Mouse (Mus musculus) T-helper 2 cell (primary cell): Measurements from ENCODE around the gene Cdcp1.

Source experiments
- in situ Hi-C: fragments of 300-600 bp; cut with MboI, MseI; formaldehyde crosslinking; loops from one replicate; pipeline ENCODE4 v1.15.1; 2025; ENCODE audit warnings: high pct_unique_total_duplicates

The Cdcp1 gene

DNA sequence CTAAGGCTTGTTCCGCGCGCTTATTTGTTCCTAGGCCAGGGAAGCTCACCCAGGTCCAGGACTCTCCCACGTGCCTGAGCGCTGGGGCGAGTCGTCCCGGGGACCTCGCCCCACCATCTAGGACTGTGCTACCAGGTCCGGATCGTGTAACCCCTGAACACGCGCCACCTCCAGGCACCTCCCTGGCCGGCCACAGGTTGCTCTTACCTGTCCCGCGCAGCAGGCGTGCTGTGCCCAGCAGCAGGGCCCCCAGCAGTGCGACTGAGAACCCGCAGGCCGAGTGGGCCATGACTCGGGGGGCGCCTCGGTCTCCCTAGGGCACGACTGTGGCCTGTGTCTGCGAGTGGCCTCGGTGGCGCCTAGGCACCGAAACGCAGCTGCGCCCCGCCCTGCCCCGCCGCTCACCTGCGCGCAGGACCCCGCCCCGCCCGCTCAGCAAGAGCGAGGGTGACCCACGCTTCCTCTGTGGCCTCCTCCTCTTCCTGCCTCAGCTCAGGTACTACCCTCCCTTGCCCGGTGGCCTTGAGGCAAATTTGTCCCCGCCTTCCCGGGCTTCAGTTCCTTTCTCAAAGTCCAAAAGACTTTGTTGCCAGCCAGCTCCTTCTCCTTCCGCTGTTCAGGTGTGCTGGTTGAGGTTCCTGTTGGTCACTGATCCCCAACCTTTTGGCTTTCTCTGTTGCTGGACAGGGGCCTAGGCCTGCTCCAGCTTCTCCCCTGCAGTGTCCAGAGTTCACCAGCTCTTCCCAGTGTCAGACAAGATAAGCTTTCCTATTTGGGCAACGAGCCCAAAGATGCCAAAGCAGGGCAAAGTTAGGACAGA lies at the start of gene Cdcp1:
Cdcp1 (minus strand) TSS at position 418 of the 820 bp plus-strand sequence.
- in situ Hi-C loops: no loop called here

DNA sequence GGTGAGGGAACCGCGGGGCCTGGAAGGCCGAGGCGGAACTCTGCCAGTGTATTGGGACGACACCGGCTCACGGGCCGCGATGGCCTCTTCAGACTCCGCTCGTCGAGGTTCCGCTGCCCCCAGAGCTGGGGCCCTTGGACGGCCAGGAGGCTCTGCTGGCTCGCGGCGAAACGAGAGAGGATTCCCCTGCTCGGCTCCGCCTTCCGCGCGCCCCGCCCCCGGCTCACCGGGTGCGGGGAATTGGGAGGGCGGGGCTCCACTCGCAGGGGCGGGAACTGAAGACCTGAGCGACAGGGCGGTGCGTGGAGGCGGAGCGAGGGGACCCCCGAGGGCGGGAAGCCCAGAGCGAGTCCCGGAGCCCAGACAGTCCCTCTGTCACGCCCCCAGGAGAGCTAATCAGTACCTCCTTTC lies 44.8 kb upstream of the Cdcp1 start, which contains the start of gene Tmem158:
Tmem158 (minus strand) TSS at position 154 of the 411 bp plus-strand sequence.
- in situ Hi-C loops: no loop called here

DNA sequence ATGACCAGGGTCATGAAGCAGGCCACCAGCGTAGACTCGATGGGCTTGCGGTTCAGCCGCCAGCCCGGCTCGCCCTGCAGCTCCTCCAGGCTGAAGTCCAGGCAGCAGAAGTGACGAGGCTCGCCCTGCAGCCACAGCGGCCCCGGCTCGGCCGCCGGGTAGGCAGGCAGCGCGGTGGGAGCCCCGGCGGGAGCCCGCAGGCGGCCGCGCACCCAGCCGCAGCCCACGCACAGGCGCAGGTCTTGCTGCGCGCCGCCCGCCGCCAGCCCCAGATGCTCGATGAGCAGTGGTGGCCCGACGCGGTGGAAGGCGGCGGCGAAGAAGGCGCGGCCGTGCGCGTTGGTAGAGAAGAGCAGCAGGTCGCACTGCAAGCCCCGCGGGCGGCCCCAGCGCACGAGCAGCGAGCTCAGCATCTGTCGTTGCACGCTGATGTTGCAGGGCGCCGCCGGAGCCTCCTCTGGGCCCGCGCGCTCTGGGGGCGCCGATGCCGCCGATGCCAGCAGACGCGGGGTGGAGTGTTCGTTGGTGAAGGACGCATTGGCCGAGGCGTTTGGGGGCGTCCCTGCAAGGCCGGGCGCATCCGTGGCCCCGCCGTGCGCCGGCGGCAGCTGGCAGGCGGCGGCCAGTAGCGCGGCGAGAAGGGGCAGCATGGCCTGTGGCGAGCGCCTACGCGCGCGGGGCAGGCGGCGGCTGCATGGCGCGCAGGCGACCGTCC lies 44.2 kb upstream of the Cdcp1 start:
- in situ Hi-C loops: loop anchor here (5.0 to 10.0 kb wide), 3 partner anchors 105 to 1115 kb away; partner anchors contain the start of gene Lars2

DNA sequence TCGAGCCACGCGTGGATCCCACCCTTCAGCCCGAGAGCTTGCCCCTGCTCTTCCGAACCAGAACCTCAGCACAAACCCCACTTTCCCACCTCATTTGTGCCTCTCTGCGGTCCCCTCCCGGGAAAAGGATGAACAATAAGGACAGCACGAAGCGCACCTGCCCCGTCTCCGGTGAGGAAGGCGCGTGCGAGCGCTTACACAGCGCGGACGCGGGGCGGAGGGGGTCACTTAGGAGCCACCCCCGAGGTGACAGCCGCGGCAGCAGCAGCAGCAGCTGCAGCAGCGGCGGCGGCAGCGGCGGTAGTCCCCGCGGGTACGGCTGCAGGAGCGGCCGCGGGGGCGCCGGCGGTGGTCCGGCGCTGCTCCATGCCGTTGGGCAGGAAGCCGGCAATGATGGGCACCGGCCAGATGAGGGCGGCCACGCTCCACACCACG lies 43.6 kb upstream of the Cdcp1 start:
- in situ Hi-C loops: loop anchor here (5.0 to 10.0 kb wide), 3 partner anchors 105 to 1115 kb away; partner anchors contain the start of gene Lars2

- in situ Hi-C loops: loop anchor here (5.0 to 10.0 kb wide), 3 partner anchors 106 to 1114 kb away; partner anchors contain the start of gene Lars2
Observed at GRCm38 (mm10) chr9:123258796-123259195, 43.0 kb upstream of the Cdcp1 start.

DNA sequence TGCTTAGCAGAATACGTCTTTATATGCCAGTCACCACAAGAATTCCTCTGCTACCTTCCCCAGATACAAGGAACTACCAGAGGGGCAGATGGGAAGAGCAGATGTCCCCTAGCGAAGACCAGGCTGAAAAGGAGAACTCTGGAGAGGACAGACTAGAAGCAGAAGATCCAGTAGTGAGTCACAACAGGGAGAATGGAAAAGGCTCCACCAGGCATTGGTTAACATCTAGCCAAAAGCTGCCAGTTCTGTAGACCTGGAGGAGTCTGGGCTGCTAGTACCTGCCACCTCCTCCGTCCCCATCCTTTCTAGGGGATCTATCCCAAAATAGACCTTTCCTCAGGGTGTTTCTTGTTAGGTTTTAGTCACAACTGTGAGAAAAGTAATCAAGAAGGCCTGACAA lies 39.9 kb upstream of the Cdcp1 start:
- in situ Hi-C loops: loop anchor here (5.0 to 10.0 kb wide), 3 partner anchors 109 to 1111 kb away; partner anchors contain the start of gene Lars2

GRCm38 (mm10) chr9:123247992-123248391 lies 32.2 kb upstream of the Cdcp1 start:
- in situ Hi-C loops: no loop called here

DNA sequence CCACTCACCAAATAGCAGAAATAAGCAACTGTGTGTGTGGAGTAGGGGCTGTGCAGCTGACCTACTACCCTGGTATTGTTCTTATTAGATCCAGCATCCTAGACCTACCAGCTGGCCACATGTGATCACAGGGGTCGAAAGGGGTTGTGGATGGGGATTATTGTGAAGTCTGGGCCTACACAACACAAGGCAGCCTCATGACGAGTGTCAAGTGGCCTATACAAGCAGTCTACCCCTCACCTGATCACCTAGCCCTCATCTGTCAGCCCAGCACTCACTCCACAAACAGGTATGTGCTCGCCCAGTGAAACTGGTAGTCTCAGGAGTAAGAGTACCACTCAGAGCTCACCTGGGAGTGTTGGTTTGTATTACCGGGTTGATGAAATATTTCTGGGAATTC lies 29.3 kb upstream of the Cdcp1 start:
- in situ Hi-C loops: no loop called here

DNA sequence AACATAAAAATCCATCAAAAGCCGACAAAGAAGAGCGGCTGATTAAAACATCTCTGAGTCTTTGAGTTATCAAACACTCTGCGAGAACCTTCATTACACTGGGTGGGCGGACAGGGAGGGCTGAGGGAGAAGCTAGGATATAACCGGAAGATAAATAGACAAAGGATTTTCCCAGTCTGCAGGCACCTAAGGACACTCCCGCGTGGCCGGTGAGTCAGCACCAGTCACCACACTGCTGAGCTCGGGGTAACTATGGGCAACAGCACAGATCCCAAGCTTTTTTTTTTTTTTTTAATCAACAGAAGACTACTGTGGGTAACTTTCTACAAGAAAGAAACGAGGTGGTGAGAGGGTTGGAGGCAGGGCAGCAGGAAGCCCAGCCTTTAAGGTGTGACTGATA lies 28.1 kb upstream of the Cdcp1 start:
- in situ Hi-C loops: no loop called here

- in situ Hi-C loops: no loop called here
Observed at GRCm38 (mm10) chr9:123241191-123241590, 25.4 kb upstream of the Cdcp1 start.

DNA sequence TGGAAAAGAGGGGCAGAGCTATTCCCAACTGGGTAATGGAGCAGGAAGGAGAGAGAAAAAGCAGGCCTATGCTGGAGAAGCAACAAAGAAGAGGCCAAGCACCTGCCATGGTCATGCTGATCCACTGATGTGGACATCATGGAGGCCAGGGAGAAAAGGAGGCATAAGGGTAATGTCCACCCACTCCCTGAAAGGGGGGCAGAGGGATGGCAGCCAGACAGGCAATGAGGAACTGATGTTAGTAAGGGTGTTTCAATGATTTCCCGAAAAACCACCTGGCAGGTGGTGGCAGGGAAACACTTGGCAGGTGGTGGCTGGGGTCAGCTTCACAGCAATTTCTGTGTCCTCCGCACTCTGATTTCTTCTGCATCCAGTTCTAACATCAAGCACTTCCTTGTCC lies 24.9 kb upstream of the Cdcp1 start:
- in situ Hi-C loops: no loop called here

GRCm38 (mm10) chr9:123240271-123240670 lies 24.4 kb upstream of the Cdcp1 start:
- in situ Hi-C loops: no loop called here

GRCm38 (mm10) chr9:123239651-123240050 lies 23.8 kb upstream of the Cdcp1 start:
- in situ Hi-C loops: no loop called here

GRCm38 (mm10) chr9:123238256-123239045 lies 22.6 kb upstream of the Cdcp1 start:
- in situ Hi-C loops: no loop called here

DNA sequence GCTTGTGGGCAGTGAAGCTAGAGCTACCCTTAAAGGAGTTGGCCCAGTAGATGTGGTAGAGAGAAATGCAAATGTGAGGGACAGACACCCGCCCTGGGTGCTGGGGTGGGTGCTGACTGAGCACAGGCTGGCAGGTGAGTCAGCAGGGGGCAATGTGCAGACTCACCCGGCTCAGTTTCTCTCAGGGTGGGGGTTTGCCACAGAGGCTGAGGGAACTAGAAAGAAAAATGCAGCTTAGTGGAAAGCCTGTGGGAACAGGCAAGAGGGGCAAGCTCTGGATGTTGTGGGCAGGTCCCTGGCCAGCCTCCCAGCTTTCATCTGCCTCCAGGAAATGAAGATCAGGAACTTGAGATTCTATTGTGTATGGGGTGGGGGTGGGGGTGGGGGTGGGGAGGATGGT lies 21.9 kb upstream of the Cdcp1 start:
- in situ Hi-C loops: no loop called here

DNA sequence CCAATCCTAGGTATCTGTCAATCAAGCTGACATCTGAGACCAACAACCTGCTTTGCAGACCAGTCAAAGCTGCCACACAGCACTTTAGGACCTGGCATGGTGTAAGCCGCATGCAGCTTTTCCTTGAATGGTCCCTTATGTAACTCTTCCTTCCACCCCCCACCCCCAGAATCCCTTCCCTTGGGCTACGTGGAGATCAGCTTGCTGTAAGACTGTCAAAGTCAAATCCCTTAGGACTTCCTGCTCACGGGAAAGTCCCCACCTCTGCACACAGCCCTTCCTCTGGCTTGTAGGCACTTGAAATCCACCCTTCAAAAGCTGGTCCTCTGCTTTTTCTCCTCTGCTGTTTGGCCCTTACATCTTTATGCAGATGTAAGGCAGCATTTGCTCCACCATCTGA lies 19.8 kb upstream of the Cdcp1 start:
- in situ Hi-C loops: no loop called here

GRCm38 (mm10) chr9:123229826-123230225 lies 14.0 kb upstream of the Cdcp1 start:
- in situ Hi-C loops: no loop called here

DNA sequence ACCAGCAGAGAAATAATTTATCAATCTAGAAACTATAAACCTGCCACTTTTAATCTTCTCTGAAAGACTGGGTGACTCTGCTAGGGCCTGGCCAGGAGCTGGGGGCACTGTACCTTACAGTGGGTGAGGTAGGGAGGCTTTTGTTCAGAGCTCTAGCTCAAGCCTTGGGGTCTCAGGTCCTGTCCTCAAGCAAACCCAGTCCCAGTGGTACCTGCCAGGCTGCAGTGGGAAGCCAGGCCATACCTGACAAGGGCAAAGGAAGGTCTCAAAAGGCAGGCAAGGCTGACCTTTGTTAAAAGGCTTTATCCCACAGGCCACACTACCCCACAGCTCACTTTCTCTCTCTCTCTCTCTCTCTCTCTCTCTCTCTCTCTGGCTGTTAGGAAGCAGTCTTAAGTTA lies 12.8 kb upstream of the Cdcp1 start:
- in situ Hi-C loops: no loop called here

GRCm38 (mm10) chr9:123227106-123227750 lies 11.4 kb upstream of the Cdcp1 start:
- in situ Hi-C loops: no loop called here

GRCm38 (mm10) chr9:123224863-123225431 lies 9.1 kb upstream of the Cdcp1 start:
- in situ Hi-C loops: no loop called here

DNA sequence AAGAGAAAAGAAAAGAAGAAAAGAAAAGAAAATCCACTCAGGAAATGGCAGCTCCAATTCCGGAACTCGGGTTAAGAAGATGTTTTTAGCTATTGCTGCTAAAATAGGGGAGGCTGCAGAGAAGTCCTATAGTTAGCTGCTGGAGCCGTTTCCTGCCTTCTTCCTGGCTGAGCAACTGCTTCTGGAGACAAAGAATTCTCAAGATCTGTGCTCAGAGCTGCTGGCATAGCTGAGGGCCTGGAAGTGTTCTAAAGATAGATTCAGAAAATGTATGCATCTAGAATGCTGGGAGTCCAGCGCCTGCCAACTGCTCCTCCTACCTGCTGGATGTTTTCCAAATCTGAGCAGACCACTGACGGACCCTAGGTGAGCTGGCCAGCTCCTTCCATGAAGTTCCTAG lies 4.0 kb upstream of the Cdcp1 start:
- in situ Hi-C loops: no loop called here
